Mouse (Mus musculus) heart, postnatal 25 days (tissue): ENCODE measurements around the gene BC034090. TPM values are rescaled to one million over a fixed set of nuclear protein-coding genes. Genes with fewer than 3 reads are reported as not detected.
A peak's percentile ranks its signal among the peaks of the same experiment; 100 is the strongest.
"Not testable (repeated sequence)": the region's sequence is repeated elsewhere in the genome, so short reads cannot be mapped to it uniquely, and the experiment has no call there.

Source experiments
- DNase-seq: peaks from one replicate; pipeline ENCODE4 v3.0.0; 2022; ENCODE audit warnings: low spot score
- intact Hi-C: fragments of 180-260 bp; cut with DNase I; formaldehyde crosslinking; loops from one replicate; pipeline ENCODE4 v1.15.1; 2025
- total RNA-seq, 2 experiments: library from RNA; stranded (reverse); gene quantifications; 2 replicates each; pipeline ENCODE4 v1.2.3; 2021

BC034090 gene
- total RNA-seq, result 10 to 100 TPM; 38.0 to 41.4 TPM

DNA sequence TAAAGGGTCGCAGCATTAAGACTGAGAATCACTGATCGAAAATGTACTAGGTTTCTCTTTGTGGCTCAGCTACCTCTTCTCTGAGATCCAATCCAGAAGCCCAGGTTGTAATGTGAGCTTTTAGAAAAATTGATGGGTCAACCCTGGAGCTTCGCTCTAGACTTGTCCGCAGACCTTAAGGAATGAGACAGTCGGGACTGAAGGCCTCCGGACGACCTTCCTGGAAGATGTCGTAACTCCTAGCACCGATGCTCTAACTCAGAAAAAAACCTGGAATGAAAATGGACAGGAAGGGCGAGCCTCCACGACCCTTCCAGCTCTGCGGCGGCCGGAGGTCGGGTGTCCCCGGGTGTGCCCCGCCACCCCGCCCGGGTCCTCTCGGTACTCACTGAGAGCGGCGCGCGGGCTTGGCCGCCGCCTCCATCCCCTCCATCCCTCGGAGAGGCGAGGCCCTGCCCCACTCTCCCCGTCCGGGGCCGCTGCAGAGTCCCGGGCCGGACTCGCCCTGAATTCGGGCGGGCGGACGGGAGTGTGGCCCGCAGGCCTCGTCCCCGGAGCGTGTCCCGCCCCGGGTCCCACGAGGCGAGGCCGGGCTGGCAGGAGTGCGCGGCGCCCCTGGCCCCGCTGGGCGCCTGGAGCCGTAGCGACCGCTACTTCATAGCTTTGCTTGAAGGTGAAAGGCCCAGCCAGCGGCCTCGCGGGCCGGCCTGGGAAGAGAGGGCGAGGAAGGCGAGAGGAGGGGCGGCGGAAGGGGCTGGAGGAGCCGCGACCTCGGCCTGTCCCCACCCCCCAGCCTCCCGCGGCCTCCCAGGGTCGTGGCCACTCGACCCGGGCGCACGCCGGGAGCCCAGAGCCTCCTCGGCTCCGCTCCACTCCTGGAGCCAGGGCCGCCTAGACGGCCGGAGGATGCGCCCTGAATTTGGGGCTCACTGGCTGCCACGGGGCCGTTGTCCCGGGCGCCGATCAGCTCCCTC lies at the start of gene BC034090:
Gene BC034090 (minus strand): TSS at position 648 of the 974 bp plus-strand sequence.
- intact Hi-C loops, result no loop called here
- peak; percentile 63 for DNase-seq

DNA sequence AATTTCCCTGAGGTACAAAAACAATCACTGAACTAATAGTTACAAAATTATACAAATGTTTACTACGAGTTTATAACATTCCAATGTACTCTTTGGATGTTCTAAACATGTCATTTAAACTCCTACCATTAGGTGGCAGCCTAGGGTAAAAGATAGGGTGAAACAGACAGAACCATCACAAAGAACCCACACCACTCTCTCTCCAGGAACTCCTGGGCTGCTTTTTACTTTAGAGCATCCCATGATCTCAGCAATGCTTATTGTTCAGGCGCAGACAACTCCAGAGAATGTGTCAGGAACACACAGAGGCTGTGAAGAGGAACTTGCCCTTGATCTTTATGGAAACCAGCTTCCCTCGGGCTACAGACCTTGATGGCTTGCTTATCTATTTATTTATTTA lies 49.2 kb upstream of the BC034090 start:
- intact Hi-C loops, result loop anchor here (2.0 kb wide), 2 partner anchors 223 to 243 kb away; no protein-coding TSS in a partner anchor
- DNase-seq, result no peak

DNA sequence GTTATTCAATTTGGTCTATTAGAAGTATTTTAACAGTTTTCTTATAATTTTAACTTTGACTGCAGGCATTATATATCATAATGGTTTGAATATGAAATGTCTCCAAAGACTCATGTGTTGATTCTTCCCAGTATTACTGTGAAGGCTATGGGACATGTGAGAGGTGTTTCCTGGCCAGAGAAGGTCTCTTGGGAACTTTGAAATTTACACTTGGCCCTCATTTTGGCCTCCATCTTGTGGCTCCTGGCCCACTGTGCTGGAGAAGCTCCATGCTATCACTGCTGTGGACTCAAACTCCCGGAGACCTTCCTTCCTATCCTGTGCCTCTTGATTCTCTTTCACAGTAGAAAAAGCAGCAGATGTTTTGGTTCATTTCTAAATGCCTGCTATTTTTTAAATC lies 45.2 kb upstream of the BC034090 start:
- intact Hi-C loops, result no loop called here
- no peak for DNase-seq

DNA sequence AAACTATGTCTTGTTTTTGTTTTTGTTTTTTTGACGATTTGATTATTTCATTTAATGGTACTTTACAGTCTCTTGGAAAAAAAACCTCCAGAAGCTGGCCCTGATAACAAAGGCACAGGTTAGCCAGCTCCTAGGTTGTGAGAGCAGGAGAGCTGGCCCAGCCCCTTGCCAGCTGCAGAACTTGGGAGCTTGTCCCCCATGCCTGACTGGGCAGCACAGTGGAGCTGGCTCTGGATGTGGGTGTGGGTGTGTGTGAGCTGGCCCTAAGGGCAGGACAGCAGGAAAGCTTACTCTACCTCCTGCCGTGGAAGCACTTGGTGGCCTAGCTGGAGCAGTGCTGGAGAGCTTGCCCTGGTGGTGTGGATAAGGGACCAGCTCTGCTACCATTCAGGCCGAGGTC lies 43.8 kb upstream of the BC034090 start:
- intact Hi-C loops, result no loop called here
- DNase-seq, result no peak

DNA sequence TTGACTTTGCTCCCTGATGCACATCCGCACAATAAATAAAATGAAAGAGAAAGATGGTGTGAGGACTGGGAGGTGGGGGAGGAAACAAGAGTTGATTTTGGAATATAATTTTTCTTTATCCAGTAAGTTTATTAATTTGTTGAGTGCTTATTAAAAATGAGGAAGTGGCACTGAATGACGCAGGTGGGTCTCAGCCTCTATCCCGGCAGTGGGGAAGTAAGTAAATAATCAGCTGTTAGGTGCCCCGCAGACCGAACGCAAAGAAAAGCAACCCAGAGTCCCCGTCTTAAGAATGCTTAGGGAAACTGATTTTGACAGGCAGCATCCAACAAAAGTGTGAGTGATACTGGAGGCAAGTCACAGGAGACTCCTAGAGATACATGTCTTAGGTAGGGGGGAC lies 39.6 kb upstream of the BC034090 start:
- no peak for DNase-seq
- intact Hi-C loops, result no loop called here

DNA sequence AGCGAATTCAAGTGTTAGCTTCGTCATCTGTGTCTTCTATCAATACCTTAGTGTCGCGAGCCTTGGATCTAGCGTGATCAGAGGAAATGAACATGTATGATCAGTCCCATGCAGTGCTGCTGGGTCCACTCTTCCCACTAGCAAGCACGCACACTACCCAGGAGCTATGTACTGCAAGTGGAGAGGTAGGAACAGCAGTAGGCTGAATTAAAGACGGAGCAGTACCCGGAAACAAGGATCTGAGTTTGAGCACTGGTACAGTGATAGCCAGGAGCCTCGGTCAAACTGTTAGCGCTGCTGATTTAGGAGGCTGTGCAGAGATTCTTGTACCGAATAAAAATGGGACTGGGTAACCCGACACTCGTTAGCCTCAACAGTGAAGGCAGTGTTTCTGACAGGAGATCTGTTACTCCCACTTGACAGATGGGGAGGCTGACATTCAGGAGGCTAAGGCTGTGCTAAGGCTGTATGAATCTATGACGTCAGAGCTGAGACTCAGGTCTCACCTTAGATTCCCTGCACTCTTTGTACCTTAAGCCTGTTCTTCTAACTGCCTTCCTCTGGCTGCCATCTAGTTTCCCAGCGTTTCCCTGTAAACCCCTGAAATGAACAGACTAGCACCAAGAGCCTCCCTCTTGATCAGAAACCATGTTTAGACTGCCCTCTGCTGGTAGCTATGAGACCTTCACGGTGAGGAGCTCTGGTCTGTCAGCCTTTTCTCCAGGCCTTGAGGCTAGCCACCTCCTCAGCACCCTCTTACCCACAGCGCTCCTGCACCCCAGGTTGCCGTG lies 37.0 kb upstream of the BC034090 start:
- intact Hi-C loops, result loop anchor here (1.0 to 2.0 kb wide), 2 partner anchors 62 to 256 kb away; no protein-coding TSS in a partner anchor
- no peak for DNase-seq

DNA sequence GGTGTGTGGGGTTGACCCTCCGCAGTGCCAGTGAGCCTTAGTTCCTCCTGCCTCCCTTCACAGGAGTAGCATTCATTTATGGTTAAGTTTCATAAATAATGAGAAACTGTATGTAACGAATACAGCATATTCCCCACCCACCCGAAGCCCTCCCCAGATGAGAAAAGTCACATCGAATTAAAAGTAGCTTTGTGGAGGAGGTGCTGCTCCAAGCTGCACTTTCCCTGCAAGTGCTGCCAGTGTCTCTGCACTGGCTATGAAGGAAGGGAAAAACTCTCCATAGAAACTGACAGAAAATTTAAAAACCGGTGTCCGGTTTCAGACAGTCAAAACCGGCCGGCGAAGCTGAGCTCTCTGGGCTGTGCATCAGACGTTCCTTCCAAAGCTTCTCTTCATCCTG lies 36.1 kb upstream of the BC034090 start:
- intact Hi-C loops, result loop anchor here (2.0 kb wide), 1 partner anchor 62 kb away; no protein-coding TSS in a partner anchor
- no peak for DNase-seq

DNA sequence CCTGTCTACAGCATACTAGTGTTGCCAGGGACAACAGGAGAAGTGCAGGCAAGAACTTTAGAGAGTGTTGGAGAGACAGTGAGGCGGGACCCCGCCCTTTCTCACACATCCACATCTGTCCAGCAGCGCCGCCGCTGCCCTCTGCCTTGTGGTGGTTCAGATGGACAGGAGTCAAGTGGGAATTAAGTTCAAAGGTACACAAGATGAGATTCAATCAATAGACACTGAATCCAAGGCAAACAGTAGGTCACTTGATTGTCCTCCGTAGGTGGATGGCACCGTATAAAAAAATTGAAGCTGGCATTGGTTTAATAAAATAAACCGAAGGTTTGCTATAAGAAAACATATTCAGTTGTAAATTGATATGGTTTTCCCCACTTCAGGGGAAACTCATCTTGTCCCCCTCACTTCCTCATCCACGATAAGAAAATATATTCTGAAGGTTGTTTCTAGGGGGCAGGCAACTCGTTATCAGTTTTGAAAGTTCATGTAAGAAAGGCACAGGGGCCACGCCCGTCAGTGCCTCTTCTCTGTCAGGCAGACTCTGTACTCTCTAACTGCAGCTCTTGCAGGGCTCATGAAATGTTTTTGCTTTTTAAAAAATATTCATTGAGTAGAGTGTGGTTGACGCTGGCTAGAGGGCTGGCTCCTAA lies 32.3 kb upstream of the BC034090 start:
- intact Hi-C loops, result loop anchor here (10.0 kb wide), 1 partner anchor 482 kb away; no protein-coding TSS in a partner anchor
- no peak for DNase-seq

DNA sequence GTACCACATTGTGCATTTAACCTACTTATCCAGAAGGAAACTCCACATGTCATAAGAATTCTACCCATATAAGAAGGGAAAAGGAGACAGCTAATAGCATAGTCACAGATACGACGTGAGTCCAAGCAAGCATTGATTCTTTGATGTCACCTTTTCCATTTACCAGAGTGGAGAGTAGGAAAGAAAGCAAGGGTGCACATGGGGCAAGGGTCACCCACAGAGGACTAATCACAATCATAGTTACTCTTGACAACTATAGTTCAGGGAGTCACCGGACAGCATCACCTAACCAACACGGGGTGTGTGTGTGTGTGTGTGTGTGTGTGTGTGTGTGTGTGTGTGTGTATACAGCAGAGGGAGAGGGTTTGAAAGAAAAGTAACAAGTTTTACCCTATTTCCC lies 31.5 kb upstream of the BC034090 start:
- intact Hi-C loops, result loop anchor here (10.0 kb wide), 1 partner anchor 481 kb away; no protein-coding TSS in a partner anchor
- no peak for DNase-seq

DNA sequence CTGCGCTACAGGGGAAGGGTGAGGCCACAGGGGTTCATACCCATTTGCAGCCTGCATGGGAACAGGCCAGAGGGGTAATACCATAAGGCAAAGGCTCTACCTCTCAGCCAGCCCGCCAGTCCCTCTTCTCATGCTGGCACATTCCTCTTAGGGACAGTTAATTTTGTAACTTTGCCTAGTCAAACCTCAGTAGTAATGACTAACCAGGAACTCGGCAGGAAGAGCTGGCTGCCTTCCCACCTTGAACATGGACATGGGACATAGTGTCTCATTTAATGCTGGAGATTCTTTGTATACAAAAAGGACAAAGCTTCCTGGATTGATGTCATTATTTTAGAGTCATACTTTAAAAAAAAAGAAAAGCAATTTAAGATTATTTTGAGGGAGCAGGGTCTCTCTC lies 30.7 kb upstream of the BC034090 start:
- DNase-seq, result peak; percentile 17
- intact Hi-C loops, result loop anchor here (10.0 kb wide), 1 partner anchor 480 kb away; no protein-coding TSS in a partner anchor

DNA sequence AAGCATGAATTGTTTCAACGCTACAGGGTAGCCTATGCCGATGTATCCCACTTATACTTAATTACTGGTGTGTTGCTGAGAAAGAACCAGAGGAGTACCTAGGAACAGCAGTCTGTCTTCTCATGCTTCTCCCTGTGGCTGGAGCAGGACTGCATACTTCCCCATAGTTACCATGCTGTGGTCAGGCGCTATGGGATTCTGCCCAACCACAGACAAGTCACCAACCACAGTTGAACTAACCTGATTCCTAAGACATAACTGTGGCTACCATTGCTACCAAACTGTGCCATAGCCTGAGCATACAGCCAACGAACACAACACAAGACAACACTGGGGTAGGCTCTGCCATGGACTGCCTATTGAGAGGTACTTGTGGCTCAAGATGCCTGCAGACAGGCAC lies 28.7 kb upstream of the BC034090 start:
- intact Hi-C loops, result loop anchor here (10.0 kb wide), 1 partner anchor 478 kb away; no protein-coding TSS in a partner anchor
- no peak for DNase-seq

DNA sequence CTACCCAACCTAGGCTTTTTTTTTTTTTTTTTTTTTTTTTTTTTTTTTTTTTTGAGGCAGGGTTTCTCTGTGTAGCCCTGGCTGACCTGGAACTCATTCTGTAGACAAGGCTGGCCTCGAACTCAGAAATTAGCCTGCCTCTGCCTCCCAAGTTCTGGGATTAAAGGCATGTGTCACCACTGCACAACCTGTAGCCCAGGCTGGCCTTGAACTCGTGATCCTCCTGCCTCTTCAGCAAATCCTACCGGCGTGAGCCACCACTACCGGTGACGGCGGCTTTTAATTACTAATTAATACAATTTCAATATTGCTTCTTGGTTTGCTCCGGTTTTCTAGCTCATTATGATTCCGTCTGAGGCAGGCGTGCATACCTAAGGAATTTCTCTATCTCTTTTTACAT lies 18.3 kb upstream of the BC034090 start:
- intact Hi-C loops, DNase-seq: not testable (repeated sequence)

DNA sequence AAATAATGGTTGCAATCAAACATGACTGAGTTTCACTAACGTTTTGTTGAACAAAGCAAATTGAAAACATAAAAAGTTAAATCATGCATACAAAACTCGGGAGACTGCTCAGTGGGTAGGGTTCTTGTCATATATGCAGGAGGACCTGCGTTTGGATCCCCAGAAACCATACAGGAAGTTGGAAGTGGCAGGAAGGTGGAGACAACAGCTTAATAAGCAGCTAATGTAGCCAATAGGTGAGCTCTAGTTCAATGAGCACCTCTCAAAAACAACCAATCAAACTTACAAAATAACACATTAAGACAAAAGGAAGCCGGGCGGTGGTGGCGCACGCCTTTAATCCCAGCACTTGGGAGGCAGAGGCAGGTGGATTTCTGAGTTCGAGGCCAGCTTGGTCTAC lies 10.1 kb upstream of the BC034090 start:
- intact Hi-C loops, result no loop called here
- no peak for DNase-seq

DNA sequence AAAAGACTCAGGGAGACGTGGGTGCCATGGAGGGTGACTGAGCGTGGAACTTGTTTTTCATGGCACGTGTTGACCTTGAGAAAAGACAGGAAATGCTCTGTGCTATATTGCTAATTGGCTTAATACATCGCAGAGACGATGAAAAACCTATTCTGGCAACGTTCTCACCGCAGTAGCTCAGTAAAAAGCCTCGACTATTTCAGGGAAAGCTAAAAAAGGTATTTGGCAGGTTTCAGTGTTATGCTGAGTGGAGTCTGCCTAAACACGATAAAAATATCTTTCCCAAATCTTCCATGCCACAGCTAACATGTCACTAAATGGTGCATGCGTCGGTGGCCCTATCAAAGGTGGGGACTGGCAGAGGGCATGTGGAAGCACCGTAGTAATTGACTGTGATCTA lies 8.9 kb upstream of the BC034090 start:
- DNase-seq, result no peak
- intact Hi-C loops, result no loop called here

DNA sequence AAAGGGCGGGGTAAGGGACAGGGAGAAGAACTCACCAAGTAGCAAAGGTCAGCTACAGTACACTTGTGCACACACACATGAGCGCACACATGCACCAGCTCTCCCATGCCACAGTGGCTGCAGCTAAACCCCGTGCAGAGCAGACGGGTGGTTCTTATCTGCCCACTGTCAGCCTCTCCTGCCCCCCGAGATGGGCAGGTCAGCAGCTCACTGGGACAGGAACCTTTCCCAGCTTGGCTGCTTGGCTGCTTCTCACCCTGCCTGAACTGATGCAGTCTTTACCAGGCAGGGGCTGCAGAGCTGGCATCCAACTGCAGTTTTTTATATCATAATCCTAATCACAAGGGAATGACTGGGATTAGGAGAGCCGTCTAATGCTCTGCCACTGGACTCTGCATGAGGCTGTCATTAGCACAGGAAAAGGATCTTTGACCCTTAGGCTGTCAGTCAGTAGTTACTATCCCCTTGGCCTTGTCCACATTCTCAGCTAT lies 8.4 kb upstream of the BC034090 start:
- intact Hi-C loops, result no loop called here
- DNase-seq, result no peak

DNA sequence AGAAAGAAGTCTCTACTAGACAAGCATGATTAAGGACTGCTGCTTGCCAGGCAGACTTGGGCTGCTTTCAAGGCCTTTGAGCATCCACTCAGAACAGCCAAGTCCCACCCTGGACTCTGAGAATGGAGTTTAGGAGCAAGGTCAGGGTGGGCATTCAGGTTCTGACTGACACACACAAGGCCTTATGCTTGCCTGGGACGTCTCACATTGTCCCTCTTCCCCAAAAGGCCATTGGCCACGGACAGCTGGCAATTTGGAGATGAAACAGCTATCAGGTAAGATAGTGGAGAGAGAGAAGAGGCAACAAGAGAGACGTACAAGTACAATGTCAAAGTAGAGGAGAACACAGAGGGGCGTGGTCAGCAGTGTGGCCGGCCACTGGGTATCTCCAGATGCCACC lies 7.4 kb upstream of the BC034090 start:
- intact Hi-C loops, result no loop called here
- no peak for DNase-seq

DNA sequence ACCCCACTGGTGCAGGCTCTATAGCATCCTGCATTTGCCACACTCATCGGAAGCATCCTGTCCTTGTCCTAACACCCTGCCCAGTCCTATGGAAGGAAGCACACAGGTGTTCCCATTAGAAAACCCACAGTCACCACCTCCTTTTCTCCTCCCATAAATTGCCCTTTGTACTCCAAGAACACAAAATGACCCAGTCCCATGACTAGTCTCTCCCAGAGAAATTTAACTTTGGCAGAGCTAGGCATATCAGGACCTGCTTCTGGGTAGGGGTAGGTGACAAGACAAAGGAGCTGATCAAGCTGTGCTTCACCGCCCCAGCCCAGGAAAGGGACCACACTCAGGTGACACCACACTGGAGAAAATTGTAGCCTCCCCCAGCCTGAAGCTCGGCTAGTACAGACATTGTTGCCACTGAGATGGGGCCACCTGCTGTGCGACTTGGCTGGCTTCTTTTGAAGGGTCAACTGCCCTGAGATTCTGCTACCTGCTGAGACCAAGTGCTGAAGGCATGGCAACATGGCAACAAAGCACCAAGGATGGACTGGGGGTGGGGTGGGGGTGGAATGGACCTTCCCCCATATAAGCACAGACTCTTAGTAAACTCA lies 6.4 kb upstream of the BC034090 start:
- no peak for DNase-seq
- intact Hi-C loops, result no loop called here

DNA sequence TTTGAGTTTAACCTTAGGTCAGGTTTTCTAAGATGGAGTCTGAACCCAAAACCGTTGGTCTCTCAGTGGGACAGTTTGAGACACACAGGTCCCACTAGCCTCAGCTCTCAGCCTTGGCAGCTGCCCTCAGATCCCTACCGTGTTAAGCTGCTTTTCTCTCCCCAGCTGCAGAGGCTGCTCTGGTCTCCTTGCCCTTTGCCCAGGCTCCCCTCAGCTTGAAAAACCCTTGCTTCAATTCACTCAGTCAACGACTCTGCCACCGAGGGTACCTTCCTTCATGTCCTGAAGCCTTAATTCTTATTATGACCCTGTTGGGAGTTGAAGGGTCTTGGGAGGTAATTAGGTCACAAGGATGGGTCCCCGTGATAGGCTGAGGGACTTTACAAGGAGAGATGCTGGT lies 5.7 kb upstream of the BC034090 start:
- DNase-seq, result no peak

DNA sequence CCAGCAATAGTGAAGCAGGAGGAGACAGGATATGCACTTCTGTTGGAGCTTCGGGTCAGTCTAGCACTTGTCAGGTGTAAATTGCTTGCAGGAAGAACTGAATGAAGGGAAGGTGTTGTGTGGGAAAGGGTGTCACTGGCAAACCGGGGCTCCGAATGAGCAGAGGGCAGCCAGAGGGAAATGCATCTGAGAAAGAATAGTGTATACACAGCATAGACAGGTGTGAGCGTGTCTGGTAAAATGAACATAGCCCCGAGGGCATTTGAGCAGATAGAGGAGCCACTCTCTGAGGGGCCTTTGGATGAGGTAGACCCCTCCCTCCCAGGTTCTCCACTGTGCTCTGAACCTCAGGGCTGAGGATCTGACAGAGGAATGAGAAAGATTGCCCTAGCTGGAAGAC lies 3.8 kb upstream of the BC034090 start:
- no peak for DNase-seq
- intact Hi-C loops, result no loop called here

More for the DNA sequence above, 5.7 kb upstream of the BC034090 start:
- intact Hi-C loops, result no loop called here
